Mouse (Mus musculus) forebrain, embryonic 11.5 days (tissue): ENCODE results near the gene Il22ra1. TPM values are rescaled to one million over a fixed set of nuclear protein-coding genes. Genes with fewer than 3 reads are reported as not detected.
A peak's percentile ranks its signal among the peaks of the same experiment; 100 is the strongest.

ENCODE experiments used
- ATAC-seq: fragments of 200-750 bp; cut with Nextera tagmentation; replicated peaks from 2 replicates; pipeline ENCODE4 v1.8.0; 2017; ENCODE audit warnings: moderate TSS enrichment; ENCODE audit not compliant: low FRiP score
- DNase-seq: peaks from one replicate; pipeline ENCODE4 v3.0.0-alpha.2; 2017; ENCODE audit warnings: low spot score
- H3K27ac ChIP-seq: fragments of 300-500 bp; sonication (generic); 2 replicates; pipeline ENCODE4 v1.5.1; 2014; ENCODE audit warnings: low read depth, low read length
- H3K27me3 ChIP-seq: fragments of 300-500 bp; sonication (generic); 2 replicates; pipeline ENCODE4 v1.6.1; 2014; ENCODE audit warnings: mild to moderate bottlenecking, low read length, mixed read lengths; ENCODE audit not compliant: control insufficient read depth, insufficient read depth
- H3K36me3 ChIP-seq: fragments of 300-500 bp; sonication (generic); 2 replicates; pipeline ENCODE4 v1.6.1; 2014; ENCODE audit warnings: mild to moderate bottlenecking, low read length, moderate library complexity, mixed read lengths; ENCODE audit not compliant: control insufficient read depth, insufficient read depth
- H3K4me1 ChIP-seq: fragments of 300-500 bp; sonication (generic); replicated peaks from 2 replicates; pipeline ENCODE4 v1.6.1; 2014; ENCODE audit warnings: low read length, mixed read lengths; ENCODE audit not compliant: control insufficient read depth, insufficient read depth
- H3K4me2 ChIP-seq: fragments of 300-500 bp; sonication (generic); 2 replicates; pipeline ENCODE4 v1.6.1; 2014; ENCODE audit warnings: low read depth, mild to moderate bottlenecking, low read length, moderate library complexity, mixed read lengths; ENCODE audit not compliant: severe bottlenecking
- H3K4me3 ChIP-seq: fragments of 300-500 bp; sonication (generic); 2 replicates; pipeline ENCODE4 v1.5.1; 2014; ENCODE audit warnings: low read depth, low read length
- H3K9ac ChIP-seq: fragments of 300-500 bp; sonication (generic); 2 replicates; pipeline ENCODE4 v1.6.1; 2014; ENCODE audit warnings: low read length
- H3K9me3 ChIP-seq: fragments of 300-500 bp; sonication (generic); 2 replicates; pipeline ENCODE4 v1.6.1; 2016; ENCODE audit warnings: low read length, mixed read lengths; ENCODE audit not compliant: control insufficient read depth
- WGBS: fragments of 180-500 bp; shearing (Covaris S2); extraction: QIAGEN DNeasy Blood & Tissue Kit; methylation state at CpG from one replicate; pipeline ENCODE4 v1.1.7; 2014; 5-methylcytosine and 5-hydroxymethylcytosine counted together
- polyA plus RNA-seq: library from polyadenylated mRNA; unstranded; fragments of >200 nt; fragmentation: Nextera tagmentation; extraction: Ambion mirVana; gene quantifications from 2 replicates; pipeline ENCODE4 v1.2.1, GENCODE M21; 2014

The Il22ra1 gene
- polyA plus RNA-seq, 1 experiment from 2014 or later: not detected

GRCm38 (mm10) chr4:135781304-135781703, 53.3 kb downstream of the Il22ra1 start:
- H3K9me3 ChIP-seq: no peaks in the 10 kb centered on the region
- WGBS: 86% methylated on average over 5 of the region's 5 CpGs

GRCm38 (mm10) chr4:135786581-135786980, 58.6 kb downstream of the Il22ra1 start:
- Histone ChIP-seq H3K9ac (no peak overlapping the region), H3K36me3 (no peaks in the 10 kb centered on the region), H3K4me2 (no peak overlapping the region), H3K4me1 (no peaks in the 10 kb centered on the region), H3K27me3 (no peaks in the 10 kb centered on the region), H3K27ac (no peak overlapping the region), H3K9me3 (no peaks in the 10 kb centered on the region), H3K4me3 (no peak overlapping the region)
- 84% methylated on average over 5 of the region's 5 CpGs for WGBS
- ATAC-seq (no peak), DNase-seq (no peak)

More at GRCm38 (mm10) chr4:135781304-135781703, 53.3 kb downstream of the Il22ra1 start:
- DNase-seq (no peak), ATAC-seq (no peak)
- Histone ChIP-seq H3K9ac (no peak overlapping the region), H3K27ac (no peak overlapping the region), H3K4me2 (no peak overlapping the region), H3K27me3 (no peaks in the 10 kb centered on the region), H3K4me1 (no peaks in the 10 kb centered on the region), H3K36me3 (no peaks in the 10 kb centered on the region), H3K4me3 (no peak overlapping the region)

GRCm38 (mm10) chr4:135787271-135787670, 59.3 kb downstream of the Il22ra1 start:
- DNase-seq (no peak), ATAC-seq (no peak)
- Histone ChIP-seq H3K9ac (no peak overlapping the region), H3K27ac (no peak overlapping the region), H3K27me3 (no peaks in the 10 kb centered on the region), H3K4me3 (no peak overlapping the region), H3K4me2 (no peak overlapping the region), H3K9me3 (no peaks in the 10 kb centered on the region), H3K36me3 (no peaks in the 10 kb centered on the region), H3K4me1 (no peaks in the 10 kb centered on the region)
- 87% methylated on average over 6 of the region's 6 CpGs for WGBS

GRCm38 (mm10) chr4:135789135-135789534, 61.2 kb downstream of the Il22ra1 start:
- WGBS: 89% methylated on average over 2 of the region's 2 CpGs
- ATAC-seq: no peak

GRCm38 (mm10) chr4:135792821-135793220, 64.8 kb downstream of the Il22ra1 start:
- Histone ChIP-seq H3K27ac (no peak overlapping the region), H3K27me3 (no peaks in the 10 kb centered on the region), H3K9ac (no peak overlapping the region), H3K36me3 (no peaks in the 10 kb centered on the region), H3K4me1 (no peaks in the 10 kb centered on the region), H3K4me2 (no peak overlapping the region), H3K4me3 (no peak overlapping the region), H3K9me3 (no peaks in the 10 kb centered on the region)
- no peak for DNase-seq
- no peak for ATAC-seq
- 93% methylated on average over 5 of the region's 5 CpGs for WGBS

More at GRCm38 (mm10) chr4:135789135-135789534, 61.2 kb downstream of the Il22ra1 start:
- Histone ChIP-seq H3K4me3 (no peak overlapping the region), H3K4me2 (no peak overlapping the region), H3K4me1 (no peaks in the 10 kb centered on the region), H3K36me3 (no peaks in the 10 kb centered on the region), H3K9me3 (no peaks in the 10 kb centered on the region), H3K9ac (no peak overlapping the region), H3K27ac (no peak overlapping the region), H3K27me3 (no peaks in the 10 kb centered on the region)
- no peak for DNase-seq

GRCm38 (mm10) chr4:135797931-135798330, 70.0 kb downstream of the Il22ra1 start:
- H3K4me2 ChIP-seq: no peak overlapping the region
- H3K27me3 ChIP-seq: no peaks in the 10 kb centered on the region
- H3K4me3 ChIP-seq: no peak overlapping the region
- ATAC-seq: no peak
- H3K9ac ChIP-seq: no peak overlapping the region
- WGBS: 37% methylated on average over 11 of the region's 11 CpGs
- H3K36me3 ChIP-seq: no peaks in the 10 kb centered on the region
- no peaks in the 10 kb centered on the region for H3K4me1 ChIP-seq
- H3K27ac ChIP-seq: no peak overlapping the region
- DNase-seq: no peak
- no peaks in the 10 kb centered on the region for H3K9me3 ChIP-seq

- Histone ChIP-seq H3K27ac (no peak overlapping the region), H3K4me1 (no peaks in the 10 kb centered on the region), H3K36me3 (no peaks in the 10 kb centered on the region), H3K4me3 (no peak overlapping the region), H3K27me3 (no peaks in the 10 kb centered on the region), H3K9ac (no peak overlapping the region), H3K4me2 (no peak overlapping the region), H3K9me3 (no peaks in the 10 kb centered on the region)
- 26% methylated on average over 8 of the region's 8 CpGs for WGBS
- ATAC-seq: 0 out of 2 replicates have a peak, but pooled peaks have one; percentile 15
- peak; percentile 93 for DNase-seq
Observed at GRCm38 (mm10) chr4:135801543-135801942, 73.6 kb downstream of the Il22ra1 start.

Other genes with a start within 250 kb of the Il22ra1 start
- gene Stpg1, start 233.4 kb upstream of the Il22ra1 start, polyA plus RNA-seq: 0.35 and 0.44 TPM in 2 replicates
- gene Nipal3, start 233.1 kb upstream of the Il22ra1 start, polyA plus RNA-seq: 3.0 and 3.2 TPM in 2 replicates
- gene Grhl3, start 154.5 kb upstream of the Il22ra1 start, polyA plus RNA-seq: 3.9 and 4.5 TPM in 2 replicates
- 0.32 and 0.59 TPM in 2 replicates for gene Ifnlr1, start 41.9 kb upstream of the Il22ra1 start, polyA plus RNA-seq
- 0.17 TPM in 1 of 2 replicates, not detected in the other for gene Myom3, start 31.5 kb downstream of the Il22ra1 start, polyA plus RNA-seq
- 392 and 452 TPM in 2 replicates for gene Srsf10, start 127.6 kb downstream of the Il22ra1 start, polyA plus RNA-seq
- 220 and 234 TPM in 2 replicates for gene Pnrc2, start 145.7 kb downstream of the Il22ra1 start, polyA plus RNA-seq
- gene Cnr2, start 167.2 kb downstream of the Il22ra1 start, polyA plus RNA-seq: 0.13 and 0.17 TPM in 2 replicates
- 42.3 and 49.2 TPM in 2 replicates for gene Fuca1, start 192.6 kb downstream of the Il22ra1 start, polyA plus RNA-seq
- gene Hmgcl, start 218.3 kb downstream of the Il22ra1 start, polyA plus RNA-seq: 55.9 and 59.9 TPM in 2 replicates
- 29.9 and 32.5 TPM in 2 replicates for gene Gale, start 235.6 kb downstream of the Il22ra1 start, polyA plus RNA-seq
- 169 and 178 TPM in 2 replicates for gene Lypla2, start 244.5 kb downstream of the Il22ra1 start, polyA plus RNA-seq